25 mouse cellular contexts compared by ENCODE assay signal in the genomic region with DNA sequence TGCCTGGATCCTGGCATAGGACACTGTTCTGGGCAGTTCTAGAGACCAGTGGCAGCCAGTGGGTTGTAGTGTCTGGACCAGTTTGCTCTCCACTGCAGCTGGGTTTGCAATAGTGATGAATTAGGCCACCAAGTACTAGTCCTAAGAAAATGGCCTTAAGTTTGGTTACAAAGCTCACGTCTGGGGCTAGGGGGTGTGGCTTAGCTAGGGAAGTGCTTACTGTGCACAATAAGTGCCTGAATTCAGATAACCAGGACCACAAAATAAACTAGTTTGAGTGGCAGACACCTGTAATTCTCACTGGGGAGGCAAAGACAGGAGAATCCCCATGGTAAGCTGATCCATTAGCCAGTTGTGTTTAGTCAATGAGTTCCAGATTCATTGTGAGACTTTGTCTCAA. TPM values are rescaled to one million over a fixed set of nuclear protein-coding genes. Genes with fewer than 3 reads are reported as not detected.
DNase-seq lines count a peak whose midpoint lies in the region; ATAC-seq and TF ChIP-seq lines count a peak whose summit lies in the region.
"Had no signal": no experiment of that assay in that cellular context is flagged by ENCODE, and none has a peak within 500 bp of the region (broad histone marks: within the 10 kb centered on the region; RNA-seq: fewer than 3 reads in every experiment).

No protein-coding gene starts in this region.

- no peak overlapping the region for H3K9ac ChIP-seq in neural tube, embryonic 15.5 days (replicated peaks)
- H3K9ac ChIP-seq: embryonic facial prominence, embryonic 15.5 days; forebrain, postnatal 0 days; heart, embryonic 12.5 days; midbrain, embryonic 12.5 days; neural tube, embryonic 12.5 days had no signal

- no peaks in the 10 kb centered on the region for H3K27me3 ChIP-seq in neural tube, embryonic 15.5 days (replicated peaks)
- H3K27me3 ChIP-seq: embryonic facial prominence, embryonic 15.5 days; heart, embryonic 12.5 days; midbrain, embryonic 12.5 days; neural tube, embryonic 12.5 days had no signal

- no peak overlapping the region for H3K4me3 ChIP-seq in layer of hippocampus, adult 2 months
- H3K4me3 ChIP-seq in bone marrow macrophage, adult 2 months (ENCODE audit: insufficient read depth, low read length), result no peak overlapping the region
- H3K4me3 ChIP-seq in neural tube, embryonic 15.5 days (replicated peaks), result no peak overlapping the region
- H3K4me3 ChIP-seq: embryonic facial prominence, embryonic 15.5 days; forebrain, embryonic 10.5 days; heart, embryonic 12.5 days; limb, embryonic 10.5 days; midbrain, embryonic 12.5 days; neural tube, embryonic 12.5 days had no signal

- no peaks in the 10 kb centered on the region for H3K36me3 ChIP-seq in neural tube, embryonic 15.5 days
- H3K36me3 ChIP-seq: embryonic facial prominence, embryonic 15.5 days; forebrain, embryonic 10.5 days; heart, embryonic 12.5 days; limb, embryonic 10.5 days; midbrain, embryonic 12.5 days; neural tube, embryonic 12.5 days had no signal

- TF ChIP-seq POLR2A in bone marrow macrophage, adult 2 months (IDR thresholded peaks at IDR 0.05; ENCODE audit: borderline replicate concordance, low read depth, low read length), result no peak

- no peaks in the 10 kb centered on the region for H3K9me3 ChIP-seq in neural tube, embryonic 15.5 days (replicated peaks)
- H3K9me3 ChIP-seq: embryonic facial prominence, embryonic 15.5 days; forebrain, embryonic 10.5 days; heart, embryonic 12.5 days; limb, embryonic 10.5 days; midbrain, embryonic 12.5 days; neural tube, embryonic 12.5 days had no signal

- WGBS in neural tube, embryonic 15.5 days, result 50% methylated on average over 1 of the region's 1 CpGs

- ATAC-seq in monocyte, adult 5-6 weeks (replicated peaks; ENCODE audit: insufficient number of reproducible peaks, low FRiP score, low TSS enrichment, poor library complexity, severe bottlenecking), result 0 out of 2 replicates have a peak, but pooled peaks have one; percentile 37
- no peak for ATAC-seq in neural tube, embryonic 15.5 days (ENCODE audit: low FRiP score)

- H3K4me1 ChIP-seq in bone marrow macrophage, adult 2 months (ENCODE audit: control insufficient read depth, insufficient read depth, low read length), result peaks cover 16% of the 10 kb centered on the region
- peaks cover 2% of the 10 kb centered on the region; the same call in 1 of the 2 replicates for H3K4me1 ChIP-seq in neural tube, embryonic 15.5 days
- H3K4me1 ChIP-seq: midbrain, embryonic 12.5 days; neural tube, embryonic 12.5 days had no signal

- DNase-seq in layer of hippocampus, adult 2 months (ENCODE audit: low spot score in 2 of 2), result no peak
- DNase-seq in layer of hippocampus, adult 11-12 months (ENCODE audit: low spot score), result no peak
- DNase-seq in thymus, postnatal 36 days, result peak; percentile 57 to 68
- no peak for DNase-seq in adrenal gland, postnatal 36 days
- no peak for DNase-seq in lung, postnatal 10 days
- DNase-seq: adrenal gland, adult 2 months; cerebellum, adult 11-12 months; forebrain, postnatal 0 days; heart, postnatal 4 days; kidney, adult 2 months; kidney, postnatal 14 days; lung, adult 2 months; lung, postnatal 36 days; right cerebral cortex, postnatal 14 days had no signal

- H3K4me2 ChIP-seq in neural tube, embryonic 15.5 days, result no peak overlapping the region
- H3K4me2 ChIP-seq: embryonic facial prominence, embryonic 15.5 days; heart, embryonic 12.5 days; liver, embryonic 11.5 days; midbrain, embryonic 12.5 days; neural tube, embryonic 12.5 days had no signal

- TF ChIP-seq CTCF in layer of hippocampus, adult 2 months (conservative IDR thresholded peaks at IDR 0.05), result no peak
- no peak for TF ChIP-seq CTCF in bone marrow macrophage, adult 2 months (IDR thresholded peaks at IDR 0.05; ENCODE audit: low read depth, low read length)

- peak overlapping the region; percentile 10; the same call in 1 of the 2 replicates for H3K27ac ChIP-seq in layer of hippocampus, adult 2 months
- H3K27ac ChIP-seq in bone marrow macrophage, adult 2 months (ENCODE audit: insufficient read depth, low read depth, low read length), result peak overlapping the region; percentile 27; the same call in 1 of the 2 replicates
- H3K27ac ChIP-seq in neural tube, embryonic 15.5 days (replicated peaks), result no peak overlapping the region
- H3K27ac ChIP-seq: embryonic facial prominence, embryonic 15.5 days; forebrain, embryonic 10.5 days; hindbrain, postnatal 0 days; limb, embryonic 10.5 days; midbrain, embryonic 12.5 days; neural tube, embryonic 12.5 days had no signal

RNA-seq across cellular contexts. Expression of gene Atl2, which starts 59.3 kb away (rescaled TPM):
- 10 to 100 TPM; 52.6 to 56.8 TPM for total RNA-seq in layer of hippocampus, adult 2 months (2021)
- 19.9 and 24.6 TPM in 2 replicates for polyA plus RNA-seq in bone marrow macrophage, adult 2 months (2012; ENCODE audit: insufficient read depth, insufficient read length, missing spikeins)
- total RNA-seq in monocyte, adult 5-6 weeks (2017), result 52.6 to 69.1 TPM (median 61.7 TPM) in 3 replicates
- 100 to 1,000 TPM in 1 of 2 experiments, 10 to 100 TPM in 1; 52.9 to 113 TPM for total RNA-seq in adrenal gland, postnatal 36 days (2021)
- polyA plus RNA-seq in neural tube, embryonic 15.5 days (2015; fragmentation: Nextera tagmentation; extraction: Ambion mirVana), result 36.9 and 38.6 TPM in 2 replicates

Comparison
In these comparisons a context has a peak if more than half of its experiments do, and no peak if none do; other contexts are left out.
1. DNase-seq: peak in thymus, postnatal 36 days (2 of 2); none in layer of hippocampus, adult 2 months (0 of 2), layer of hippocampus, adult 11-12 months (single experiment), adrenal gland, postnatal 36 days (0 of 2) and lung, postnatal 10 days (single experiment).